ENCODE assay signal across 29 mouse cellular contexts in the genomic region with DNA sequence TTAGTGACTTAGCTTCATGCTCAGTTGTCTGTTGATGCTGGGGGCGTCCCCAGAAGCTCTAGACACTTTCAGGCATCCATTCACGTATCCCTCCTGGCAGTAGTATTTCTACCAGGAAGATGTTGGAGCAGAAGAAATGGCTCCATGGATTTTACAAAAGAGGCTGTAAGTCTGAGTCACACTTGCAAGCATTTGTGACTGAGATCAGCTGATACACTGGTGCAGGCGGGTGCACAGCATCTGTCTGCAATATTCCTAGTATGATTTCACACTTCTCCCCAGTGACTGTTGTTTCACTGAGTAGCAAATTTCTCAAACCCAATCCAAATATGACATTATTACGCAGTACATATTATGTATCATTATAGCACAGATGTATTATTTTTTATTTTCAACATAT.
DNase-seq lines count a peak whose midpoint lies in the region; ATAC-seq and TF ChIP-seq lines count a peak whose summit lies in the region.
"Had no signal": no experiment of that assay in that cellular context is flagged by ENCODE, and none has a peak within 500 bp of the region (broad histone marks: within the 10 kb centered on the region; RNA-seq: fewer than 3 reads in every experiment).

No protein-coding gene starts in this region.

- H3K9ac ChIP-seq in heart, embryonic 12.5 days, result no peak overlapping the region
- H3K9ac ChIP-seq: embryonic facial prominence, embryonic 13.5 days; forebrain, embryonic 15.5 days; heart, embryonic 15.5 days; hindbrain, embryonic 12.5 days; liver, embryonic 12.5 days; liver, postnatal 0 days; neural tube, embryonic 12.5 days had no signal

- peak; percentile 61 for DNase-seq in heart, adult 11 months
- DNase-seq in left cerebral cortex, postnatal 14 days (ENCODE audit: low spot score in 2 of 2), result peak; percentile 17 to 19
- DNase-seq in left cerebral cortex, postnatal 10 days (ENCODE audit: extremely low spot score in 1 of 2, low spot score in 2 of 2), result no peak
- peak; percentile 17 for DNase-seq in brain, embryonic 14.5 days (ENCODE audit: low read depth)
- peak; percentile 18 to 19 for DNase-seq in right cerebral cortex, postnatal 36 days (ENCODE audit: low spot score in 2 of 2)
- DNase-seq: adrenal gland, postnatal 10 days; cerebellum, adult 18-20 months; cerebellum, postnatal 10 days; gastrocnemius, adult 2 months; heart, postnatal 36 days; kidney, adult 8-10 months; kidney, postnatal 4 days; liver, postnatal 0 days; lung, postnatal 36 days; thymus, postnatal 4 days had no signal

- H3K27me3 ChIP-seq in heart, embryonic 12.5 days (replicated peaks), result no peaks in the 10 kb centered on the region
- H3K27me3 ChIP-seq: embryonic facial prominence, embryonic 13.5 days; forebrain, embryonic 15.5 days; heart, embryonic 15.5 days; hindbrain, embryonic 12.5 days; liver, embryonic 12.5 days; neural tube, embryonic 12.5 days; Patski had no signal

- no peak overlapping the region for H3K4me3 ChIP-seq in heart, embryonic 12.5 days
- H3K4me3 ChIP-seq: embryonic facial prominence, embryonic 13.5 days; forebrain, embryonic 10.5 days; forebrain, embryonic 15.5 days; gastrocnemius, adult 2 months; heart, embryonic 15.5 days; hindbrain, embryonic 12.5 days; liver, embryonic 12.5 days; myocyte; neural tube, embryonic 12.5 days had no signal

- intact Hi-C loops in left cerebral cortex, postnatal 14 days (cut with DNase I), result no loop called here
- intact Hi-C loops in left cerebral cortex, postnatal 10 days (cut with DNase I), result no loop called here

- no peak for ATAC-seq in heart, embryonic 12.5 days (ENCODE audit: insufficient number of reproducible peaks, low FRiP score)
- no peak for ATAC-seq in cerebellum, adult (ENCODE audit: insufficient number of reproducible peaks, low FRiP score, low TSS enrichment)
- ATAC-seq: forebrain, embryonic 15.5 days; intestine, embryonic 16.5 days; liver, embryonic 12.5 days; liver, postnatal 0 days; Patski had no signal

- H3K27ac ChIP-seq in heart, embryonic 12.5 days (ENCODE audit: poor library complexity, severe bottlenecking), result no peak overlapping the region
- H3K27ac ChIP-seq: embryonic facial prominence, embryonic 13.5 days; forebrain, embryonic 15.5 days; gastrocnemius, adult 2 months; heart, embryonic 15.5 days; hindbrain, embryonic 12.5 days; kidney, postnatal 0 days; liver, embryonic 12.5 days; neural tube, embryonic 12.5 days had no signal

- H3K36me3 ChIP-seq in heart, embryonic 12.5 days, result no peaks in the 10 kb centered on the region
- H3K36me3 ChIP-seq: embryonic facial prominence, embryonic 13.5 days; forebrain, embryonic 10.5 days; forebrain, embryonic 15.5 days; heart, embryonic 15.5 days; hindbrain, embryonic 12.5 days; liver, embryonic 12.5 days; neural tube, embryonic 12.5 days had no signal

- no peak for TF ChIP-seq POLR2A in brain, embryonic 14.5 days (IDR thresholded peaks at IDR 0.05; ENCODE audit: borderline replicate concordance, extremely low read depth, insufficient read depth, insufficient read length, poor library complexity, severe bottlenecking)

- H3K9me3 ChIP-seq in heart, embryonic 12.5 days (replicated peaks), result no peaks in the 10 kb centered on the region
- H3K9me3 ChIP-seq: embryonic facial prominence, embryonic 13.5 days; forebrain, embryonic 10.5 days; forebrain, embryonic 15.5 days; heart, embryonic 15.5 days; hindbrain, embryonic 12.5 days; liver, embryonic 12.5 days; neural tube, embryonic 12.5 days had no signal

- no peak for TF ChIP-seq CTCF in brain, embryonic 14.5 days (IDR thresholded peaks at IDR 0.05; ENCODE audit: borderline replicate concordance, extremely low read depth, insufficient read depth, insufficient read length)

- no peak overlapping the region for H3K4me2 ChIP-seq in heart, embryonic 12.5 days
- H3K4me2 ChIP-seq: embryonic facial prominence, embryonic 13.5 days; forebrain, embryonic 15.5 days; heart, embryonic 15.5 days; hindbrain, embryonic 12.5 days; liver, embryonic 12.5 days; midbrain, embryonic 11.5 days; neural tube, embryonic 12.5 days had no signal

- WGBS in heart, embryonic 12.5 days, result 72% methylated on average over 4 of the region's 4 CpGs

- no peaks in the 10 kb centered on the region for H3K4me1 ChIP-seq in heart, embryonic 12.5 days (replicated peaks)
- H3K4me1 ChIP-seq: embryonic facial prominence, embryonic 13.5 days; heart, embryonic 15.5 days; liver, embryonic 12.5 days had no signal

Comparison
In these comparisons a context has a peak if more than half of its experiments do, and no peak if none do; other contexts are left out.
1. DNase-seq: peak in heart, adult 11 months (single experiment), left cerebral cortex, postnatal 14 days (2 of 2), brain, embryonic 14.5 days (single experiment) and right cerebral cortex, postnatal 36 days (2 of 2); none in left cerebral cortex, postnatal 10 days (0 of 2).